Mouse (Mus musculus) forebrain, postnatal 0 days (tissue): Measurements from ENCODE around the gene Gm813. TPM values are rescaled to one million over a fixed set of nuclear protein-coding genes. Genes with fewer than 3 reads are reported as not detected.
A peak's percentile ranks its signal among the peaks of the same experiment; 100 is the strongest.
"Not testable (repeated sequence)": the region's sequence is repeated elsewhere in the genome, so short reads cannot be mapped to it uniquely, and the experiment has no call there.

ENCODE experiments used
- ATAC-seq: fragments of 200-750 bp; cut with Nextera tagmentation; 2 replicates; pipeline ENCODE4 v1.8.0; 2017; ENCODE audit warnings: mild to moderate bottlenecking, moderate library complexity
- DNase-seq: peaks from one replicate; pipeline ENCODE4 v3.0.0-alpha.2; 2015
- H3K27ac ChIP-seq: fragments of 300-500 bp; sonication (generic); 2 replicates; pipeline ENCODE4 v1.5.1; 2014; ENCODE audit warnings: low read depth, mild to moderate bottlenecking, antibody characterized with exemption, low read length, moderate library complexity, mixed read lengths
- H3K27me3 ChIP-seq: fragments of 300-500 bp; sonication (generic); 2 replicates; pipeline ENCODE4 v1.6.1; 2014; ENCODE audit warnings: mild to moderate bottlenecking, low read length, mixed read lengths; ENCODE audit not compliant: insufficient read depth
- H3K36me3 ChIP-seq: fragments of 300-500 bp; sonication (generic); 2 replicates; pipeline ENCODE4 v1.6.1; 2014; ENCODE audit warnings: mild to moderate bottlenecking, moderate library complexity; ENCODE audit not compliant: insufficient read depth
- H3K4me1 ChIP-seq: fragments of 300-500 bp; sonication (generic); 2 replicates; pipeline ENCODE4 v1.6.1; 2014; ENCODE audit warnings: antibody characterized with exemption; ENCODE audit not compliant: insufficient read depth
- H3K4me2 ChIP-seq: fragments of 300-500 bp; sonication (generic); 2 replicates; pipeline ENCODE4 v1.6.1; 2014; ENCODE audit warnings: low read depth, mild to moderate bottlenecking, moderate library complexity
- H3K4me3 ChIP-seq: fragments of 300-500 bp; sonication (generic); 2 replicates; pipeline ENCODE4 v1.5.1; 2014; ENCODE audit warnings: low read depth, low read length, mixed read lengths
- H3K9ac ChIP-seq: fragments of 300-500 bp; sonication (generic); 2 replicates; pipeline ENCODE4 v1.6.1; 2014; ENCODE audit warnings: mild to moderate bottlenecking
- H3K9me3 ChIP-seq: fragments of 300-500 bp; sonication (generic); 2 replicates; pipeline ENCODE4 v1.6.1; 2016; ENCODE audit warnings: low read length
- CTCF ChIP-seq: sonication (generic); IDR thresholded peaks from 2 replicates; pipeline ENCODE4 v1.5.1; 2016; ENCODE audit warnings: antibody characterized with exemption, control low read depth, low read depth
- WGBS: fragments of 180-500 bp; shearing (Covaris S2); extraction: QIAGEN DNeasy Blood & Tissue Kit; methylation state at CpG from one replicate; pipeline ENCODE4 v1.1.7; 2014; 5-methylcytosine and 5-hydroxymethylcytosine counted together
- polyA plus RNA-seq: library from polyadenylated mRNA; unstranded; fragments of >200 nt; fragmentation: Nextera tagmentation; extraction: Ambion mirVana; gene quantifications from 2 replicates; pipeline ENCODE4 v1.2.1, GENCODE M21; 2015
- total RNA-seq: library from RNA; depleted of rRNA; stranded (reverse); fragments of >200 nt; gene quantifications from 2 replicates; pipeline ENCODE4 v1.2.3, GENCODE M21; 2014; rRNA removed

Gm813 gene
- total RNA-seq, result not detected in 2 replicates
- not detected in 2 replicates for polyA plus RNA-seq

DNA sequence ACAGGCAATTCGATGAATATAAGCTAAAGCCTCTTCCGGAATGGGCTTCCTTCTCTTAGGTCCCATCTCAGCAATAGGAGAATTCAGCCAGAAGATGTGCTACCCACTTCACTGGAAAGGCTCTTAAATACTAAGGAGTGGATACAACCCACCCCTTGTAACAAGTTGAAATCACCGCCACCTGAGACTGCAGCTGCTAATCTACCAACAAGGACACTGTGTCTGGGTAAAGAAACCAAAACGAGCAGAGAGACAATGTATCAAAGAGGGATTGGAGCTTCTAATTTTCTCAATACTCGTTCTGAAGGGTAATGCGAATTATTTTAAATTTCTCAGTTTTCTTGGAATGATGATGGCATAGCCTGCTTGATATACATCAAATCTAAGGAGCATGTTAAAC lies at the start of gene Gm813:
Gene Gm813 (minus strand): TSS at position 101 of the 400 bp plus-strand sequence.
- no peak for ATAC-seq
- Histone ChIP-seq H3K9me3 (no peaks in the 10 kb centered on the region), H3K36me3 (no peaks in the 10 kb centered on the region), H3K9ac (no peak within 1 kb of the TSS), H3K27ac (no peak within 1 kb of the TSS), H3K4me2 (no peak within 1 kb of the TSS), H3K4me1 (no peaks in the 10 kb centered on the region), H3K27me3 (no peaks in the 10 kb centered on the region), H3K4me3 (no peak within 1 kb of the TSS)
- no peak for TF ChIP-seq CTCF
- DNase-seq, result no peak
- WGBS, result 84% methylated on average over 6 of the region's 6 CpGs

DNA sequence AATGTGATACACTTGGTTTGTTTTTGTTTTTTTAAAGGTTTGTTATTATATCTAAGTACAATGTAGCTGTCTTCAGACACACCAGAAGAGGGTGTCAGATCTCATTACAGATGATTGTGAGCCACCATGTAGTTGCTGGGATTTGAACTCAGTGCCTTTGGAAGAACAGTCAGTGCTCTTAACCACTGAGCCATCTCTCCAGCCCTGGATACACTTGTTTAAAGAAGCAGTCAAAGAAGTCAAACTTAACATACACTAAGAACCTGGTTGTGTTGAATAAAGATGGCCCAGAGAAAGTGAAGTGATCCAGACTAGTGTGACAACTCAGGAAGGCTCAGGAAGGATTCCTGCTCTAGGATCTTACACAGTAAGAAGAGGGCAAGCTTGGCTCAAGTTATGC lies 48.4 kb upstream of the Gm813 start:
- not testable (repeated sequence) for H3K4me1 ChIP-seq, H3K27ac ChIP-seq

DNA sequence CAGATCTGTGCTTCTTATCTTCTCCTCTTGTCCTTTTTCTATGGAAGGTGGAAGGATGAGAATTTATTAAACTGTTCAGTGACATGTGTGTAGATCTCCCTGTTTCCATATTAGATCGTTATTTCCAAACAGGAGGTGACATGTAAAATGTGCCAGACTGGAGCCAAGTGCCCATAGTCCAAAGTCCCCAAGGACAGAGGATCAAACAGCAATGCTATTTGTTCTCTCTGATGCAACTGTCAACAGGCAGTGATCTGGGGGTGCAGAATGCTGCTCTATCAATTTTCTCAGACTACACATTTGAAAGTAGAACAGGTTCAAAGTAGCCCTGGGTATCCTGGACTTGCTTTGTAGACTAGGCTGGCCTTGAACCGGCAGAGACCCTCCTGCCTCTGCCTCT lies 47.0 kb upstream of the Gm813 start:
- no peak for DNase-seq
- Histone ChIP-seq H3K4me1 (no peaks in the 10 kb centered on the region), H3K4me2 (no peak overlapping the region), H3K4me3 (no peak overlapping the region), H3K27me3 (no peaks in the 10 kb centered on the region), H3K9me3 (no peaks in the 10 kb centered on the region), H3K9ac (no peak overlapping the region), H3K36me3 (no peaks in the 10 kb centered on the region), H3K27ac (no peak overlapping the region)
- no peak for TF ChIP-seq CTCF
- WGBS, result 88% methylated on average over 2 of the region's 2 CpGs
- ATAC-seq, result no peak

More for the DNA sequence above, 48.4 kb upstream of the Gm813 start:
- not testable (repeated sequence) for H3K9ac ChIP-seq, ATAC-seq, H3K9me3 ChIP-seq, DNase-seq, H3K4me2 ChIP-seq, H3K36me3 ChIP-seq, H3K4me3 ChIP-seq, H3K27me3 ChIP-seq

DNA sequence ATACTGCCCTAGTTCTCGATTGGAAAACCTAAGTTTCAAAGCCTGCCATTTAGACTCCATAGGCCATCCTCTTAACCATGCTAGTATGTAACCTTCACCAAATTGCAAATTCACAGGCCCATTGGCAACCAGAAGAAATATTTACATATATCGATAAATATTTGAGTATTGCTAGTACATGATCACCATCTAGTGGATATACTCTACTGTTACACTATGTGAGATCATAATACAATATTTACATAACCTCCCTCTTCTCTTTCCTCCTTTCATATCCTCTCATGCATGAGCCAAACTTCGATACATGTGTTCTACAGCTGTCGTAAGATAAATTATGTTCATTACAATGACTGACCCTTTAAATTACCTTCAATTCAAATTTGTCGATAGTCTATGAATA lies 46.2 kb upstream of the Gm813 start:
- DNase-seq, result peak; percentile 46
- Histone ChIP-seq H3K36me3 (no peaks in the 10 kb centered on the region), H3K27ac (no peak overlapping the region), H3K9me3 (no peaks in the 10 kb centered on the region), H3K27me3 (no peaks in the 10 kb centered on the region), H3K4me3 (no peak overlapping the region), H3K4me2 (no peak overlapping the region), H3K4me1 (no peaks in the 10 kb centered on the region), H3K9ac (no peak overlapping the region)
- WGBS, result 66% methylated on average over 5 of the region's 5 CpGs
- TF ChIP-seq CTCF, result peak; percentile 67
- peak; percentile 81 for ATAC-seq

DNA sequence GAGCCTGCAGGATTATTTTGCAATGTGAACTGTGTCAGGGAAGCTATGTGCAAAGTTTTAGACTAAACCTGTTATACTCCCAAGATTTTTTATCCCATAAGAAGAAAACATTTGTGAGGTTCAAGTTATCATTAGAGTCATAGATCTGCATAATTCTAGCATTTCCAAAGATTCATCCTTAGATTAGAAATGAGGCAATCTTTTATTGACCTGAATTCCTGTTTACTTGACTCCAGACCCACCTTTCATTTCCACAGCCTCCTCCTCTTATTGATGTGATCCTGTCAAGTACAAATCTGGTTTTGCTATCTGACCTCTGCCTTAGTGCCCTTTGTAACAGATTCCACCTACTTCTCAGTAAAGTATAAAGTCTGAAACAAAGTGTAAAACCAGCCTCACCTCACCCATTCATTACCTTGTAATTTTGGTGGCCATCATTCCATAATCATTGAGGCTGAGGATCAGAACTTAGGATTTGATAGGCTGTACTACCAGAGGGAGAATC lies 45.6 kb upstream of the Gm813 start:
- no peak for TF ChIP-seq CTCF
- no peak overlapping the region for H3K27ac ChIP-seq
- H3K36me3 ChIP-seq, result no peaks in the 10 kb centered on the region
- H3K9me3 ChIP-seq, result no peaks in the 10 kb centered on the region
- no peak for DNase-seq
- H3K27me3 ChIP-seq, result no peaks in the 10 kb centered on the region
- H3K4me3 ChIP-seq, result no peak overlapping the region
- ATAC-seq, result no peak
- no peaks in the 10 kb centered on the region for H3K4me1 ChIP-seq
- no peak overlapping the region for H3K4me2 ChIP-seq
- H3K9ac ChIP-seq, result no peak overlapping the region

DNA sequence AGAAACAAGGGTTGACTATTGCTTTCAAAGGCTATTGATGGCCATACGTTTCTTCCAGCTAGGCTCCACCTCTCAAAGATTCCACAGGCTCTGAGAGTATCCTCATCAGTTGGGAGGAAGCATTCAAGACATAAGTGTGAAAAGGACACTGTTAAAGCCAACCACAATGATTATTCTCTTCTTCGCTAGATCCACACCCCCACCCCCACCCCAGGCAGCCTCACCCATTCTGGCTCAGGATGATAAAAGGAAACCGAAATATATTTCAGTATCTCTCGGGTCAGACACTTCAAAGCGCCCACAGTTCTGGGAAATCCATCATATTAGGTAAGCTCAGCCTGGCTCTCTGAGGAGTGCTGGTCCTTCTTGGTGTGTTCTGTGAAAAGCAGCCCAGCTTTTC lies 45.0 kb upstream of the Gm813 start:
- no peaks in the 10 kb centered on the region for H3K36me3 ChIP-seq
- 80% methylated on average over 5 of the region's 5 CpGs for WGBS
- no peak for TF ChIP-seq CTCF
- ATAC-seq (no peak), DNase-seq (no peak)
- no peaks in the 10 kb centered on the region for H3K9me3 ChIP-seq
- no peaks in the 10 kb centered on the region for H3K27me3 ChIP-seq
- H3K9ac ChIP-seq, result no peak overlapping the region
- no peak overlapping the region for H3K4me2 ChIP-seq
- H3K27ac ChIP-seq, result no peak overlapping the region
- no peak overlapping the region for H3K4me3 ChIP-seq
- no peaks in the 10 kb centered on the region for H3K4me1 ChIP-seq

DNA sequence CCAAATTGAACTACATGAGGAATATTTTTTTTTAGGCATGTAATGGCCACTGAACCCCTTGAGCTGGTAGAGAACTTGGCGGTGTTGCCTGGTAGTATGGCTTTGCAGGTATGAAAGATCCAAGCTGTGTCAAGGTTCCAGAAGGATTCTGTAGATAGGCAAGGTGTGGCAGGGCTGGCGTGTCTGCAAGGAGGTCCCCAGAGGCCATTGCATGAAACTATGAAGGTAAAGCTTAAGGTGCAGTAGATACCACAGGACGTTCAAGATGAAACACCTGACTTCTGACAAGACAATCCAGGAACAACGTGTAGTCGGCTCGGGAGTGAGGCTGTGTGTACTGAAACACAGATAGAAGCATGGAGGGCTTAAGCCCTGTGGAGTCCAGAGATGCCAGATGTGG lies 41.9 kb upstream of the Gm813 start:
- Histone ChIP-seq H3K27ac (no peak overlapping the region), H3K9me3 (no peaks in the 10 kb centered on the region), H3K4me2 (no peak overlapping the region), H3K27me3 (no peaks in the 10 kb centered on the region), H3K4me3 (no peak overlapping the region), H3K36me3 (no peaks in the 10 kb centered on the region), H3K9ac (no peak overlapping the region), H3K4me1 (no peaks in the 10 kb centered on the region)
- WGBS, result 95% methylated on average over 6 of the region's 6 CpGs
- TF ChIP-seq CTCF, result no peak
- no peak for ATAC-seq
- DNase-seq, result no peak

DNA sequence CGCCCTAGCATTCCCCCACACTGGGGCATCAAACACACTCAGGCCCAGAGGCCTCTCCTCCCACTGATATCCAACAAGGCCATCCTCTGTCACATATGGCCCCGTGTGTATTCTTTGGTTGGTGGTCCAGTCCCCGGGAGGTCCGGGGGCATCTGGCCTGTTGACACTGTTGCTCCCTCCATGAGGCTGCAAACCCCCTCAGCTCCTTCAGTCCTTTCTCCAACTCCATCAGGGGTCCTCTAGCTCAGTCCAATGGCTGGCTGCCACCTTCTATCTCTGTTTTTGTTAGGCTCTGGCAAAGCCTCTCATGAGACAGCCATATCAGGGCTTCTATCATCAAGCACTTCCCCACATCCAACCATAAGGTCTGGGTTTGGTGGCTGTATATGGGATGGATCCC lies 39.7 kb upstream of the Gm813 start:
- Histone ChIP-seq H3K9me3 (no peaks in the 10 kb centered on the region), H3K4me2 (no peak overlapping the region), H3K9ac (no peak overlapping the region), H3K4me3 (no peak overlapping the region), H3K27me3 (no peaks in the 10 kb centered on the region), H3K4me1 (no peaks in the 10 kb centered on the region), H3K36me3 (no peaks in the 10 kb centered on the region), H3K27ac (no peak overlapping the region)
- no peak for TF ChIP-seq CTCF
- 89% methylated on average over 4 of the region's 4 CpGs for WGBS
- ATAC-seq (no peak), DNase-seq (no peak)
